Mouse (Mus musculus) hindlimb bud, embryonic 11.5 days (tissue): ENCODE results near the gene Trabd.

Experiments used
- DNase-seq: peaks from one replicate; pipeline ENCODE4 v3.0.0-alpha.2; 2012; ENCODE audit warnings: low read depth, low spot score; ENCODE audit errors: extremely low spot score

The Trabd gene

GRCm38 (mm10) chr15:89076156-89076731 lies 1.3 kb downstream of the Trabd start:
- DNase-seq, result no peak

DNA sequence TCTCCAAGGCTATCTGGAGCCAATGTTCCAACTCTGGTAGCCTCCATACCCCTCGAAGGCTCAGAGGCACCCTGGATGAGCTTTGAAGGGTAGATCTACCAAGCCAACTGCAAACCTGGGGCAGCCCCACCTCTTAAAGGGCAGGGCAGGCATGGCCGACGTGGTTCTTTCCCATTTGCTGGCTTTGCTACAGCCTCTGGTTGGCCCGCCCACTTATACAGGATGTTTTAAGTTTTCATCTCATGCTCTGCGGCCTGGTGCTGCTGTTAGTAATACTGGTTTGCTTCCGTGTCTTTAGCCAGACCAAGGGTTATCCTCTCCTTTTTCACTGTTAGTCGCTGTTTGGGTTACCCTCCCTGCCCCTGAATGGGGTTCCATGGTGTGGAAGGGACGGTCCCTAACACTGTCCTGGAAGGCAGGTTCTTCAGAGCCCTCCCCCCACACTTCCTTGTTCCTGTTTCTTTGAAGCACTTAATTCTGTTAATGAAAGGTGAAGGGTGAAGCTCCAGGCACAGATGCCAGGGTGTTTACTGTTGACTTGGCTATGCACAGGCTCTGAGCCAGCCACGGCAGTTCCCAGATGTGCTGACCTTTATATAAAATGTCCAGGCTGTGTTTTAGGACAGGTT lies 3.4 kb downstream of the Trabd start:
- no peak for DNase-seq

DNA sequence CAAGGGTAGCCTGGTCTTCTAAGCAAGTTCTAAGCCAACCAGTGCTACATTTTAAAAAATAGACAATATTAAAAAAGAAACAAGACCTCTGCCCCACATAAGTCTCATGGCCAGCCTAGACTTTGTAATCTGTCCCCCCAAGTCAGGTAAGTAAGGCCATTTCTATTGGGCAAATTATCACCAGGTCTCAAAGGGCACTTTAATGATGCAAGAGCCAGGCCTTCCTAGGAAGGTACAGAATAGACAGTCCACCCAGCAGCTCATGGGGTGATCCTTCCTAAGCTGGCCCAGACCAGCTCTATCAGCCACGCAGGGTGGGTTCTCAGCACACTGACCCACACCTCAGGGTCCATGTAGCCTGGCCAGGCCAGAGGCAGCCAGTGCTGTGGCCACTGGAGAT lies 9.0 kb downstream of the Trabd start:
- DNase-seq, result no peak

DNA sequence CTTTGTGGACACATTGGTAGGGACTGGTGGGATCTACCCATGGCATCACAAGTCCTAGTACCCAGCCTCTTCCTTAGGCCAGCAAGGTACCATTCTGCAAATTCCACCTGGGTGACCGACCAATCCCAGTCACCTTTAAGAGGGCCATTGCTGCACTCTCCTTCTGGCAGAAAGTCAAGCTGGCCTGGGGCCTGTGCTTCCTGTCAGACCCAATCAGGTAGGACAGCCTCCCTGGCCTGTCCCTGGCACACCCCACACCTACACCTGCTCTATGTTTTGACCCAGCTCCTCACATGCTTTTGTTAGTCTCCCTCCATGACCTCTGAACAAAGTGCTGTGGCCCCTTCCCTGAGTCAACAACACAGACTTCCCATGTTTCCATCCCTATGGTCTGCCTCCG lies 9.9 kb downstream of the Trabd start:
- no peak for DNase-seq

- DNase-seq, result peak; percentile 61
Observed at GRCm38 (mm10) chr15:89088607-89089247, 13.8 kb downstream of the Trabd start, which contains the start of gene Selenoo. Gene Selenoo, plus strand, starts transcription at chr15:89089084.

- DNase-seq, result no peak
Observed at GRCm38 (mm10) chr15:89089248-89090051, 14.5 kb downstream of the Trabd start.

- DNase-seq, result no peak
Observed at GRCm38 (mm10) chr15:89090662-89091061, 15.7 kb downstream of the Trabd start.

DNA sequence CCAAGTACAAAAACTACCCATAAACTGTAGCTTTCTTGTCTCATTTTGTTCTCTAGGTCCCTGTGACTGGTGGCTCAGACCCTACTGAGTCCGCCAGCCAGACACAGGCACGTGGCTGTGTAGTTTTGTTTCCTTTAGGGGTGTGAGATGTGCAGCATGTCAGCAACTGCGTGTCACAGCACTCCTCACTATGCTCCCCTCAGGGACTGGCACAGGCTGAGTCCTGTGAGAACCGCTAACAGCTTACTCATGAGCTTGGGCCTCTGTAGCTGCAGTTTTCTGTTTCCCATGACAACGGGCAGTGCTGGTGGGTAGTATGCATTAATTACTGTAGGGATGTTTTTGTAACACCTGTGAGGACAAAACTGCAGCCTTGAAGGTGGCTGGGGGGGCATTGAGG lies 17.3 kb downstream of the Trabd start:
- no peak for DNase-seq

DNA sequence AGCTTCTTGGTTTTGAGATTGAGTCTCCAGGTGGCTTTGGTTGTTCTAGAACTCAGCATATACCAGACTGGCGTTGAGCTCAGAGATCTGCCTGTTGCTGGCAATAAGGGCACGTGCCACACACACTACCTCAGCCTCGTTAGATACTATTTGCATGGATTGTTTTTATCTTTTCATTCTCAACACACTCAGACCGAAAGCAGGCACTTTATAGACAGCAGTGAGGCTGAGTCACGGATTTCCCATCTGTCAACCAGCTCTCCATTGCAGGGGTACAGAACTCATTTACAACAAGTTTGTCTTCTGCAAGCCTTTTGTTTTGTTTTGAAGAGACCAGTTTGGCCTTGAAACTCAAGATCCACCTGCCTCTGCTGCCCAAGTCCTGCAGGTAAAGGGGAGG lies 22.5 kb downstream of the Trabd start:
- no peak for DNase-seq

DNA sequence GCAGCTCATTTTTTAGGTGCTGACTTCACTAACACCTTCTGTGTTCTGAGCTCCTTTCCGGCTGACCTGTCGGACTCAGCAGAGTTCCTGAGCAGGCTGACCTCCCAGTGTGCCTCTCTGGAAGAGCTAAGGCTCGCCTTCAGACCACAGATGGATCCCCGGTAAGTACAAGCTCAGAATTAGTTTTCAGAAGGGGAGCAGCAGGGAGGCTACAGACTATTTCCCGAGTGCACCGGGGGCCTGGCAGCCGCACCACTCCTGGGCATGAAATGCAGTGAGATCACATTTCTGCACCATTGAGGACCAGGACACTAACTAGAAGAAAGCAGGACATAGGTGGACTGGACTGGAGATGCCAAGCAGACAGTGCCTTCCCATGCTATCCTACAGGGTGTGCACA lies 23.7 kb downstream of the Trabd start:
- DNase-seq, result no peak

GRCm38 (mm10) chr15:89100823-89101222 lies 25.9 kb downstream of the Trabd start:
- DNase-seq, result no peak

DNA sequence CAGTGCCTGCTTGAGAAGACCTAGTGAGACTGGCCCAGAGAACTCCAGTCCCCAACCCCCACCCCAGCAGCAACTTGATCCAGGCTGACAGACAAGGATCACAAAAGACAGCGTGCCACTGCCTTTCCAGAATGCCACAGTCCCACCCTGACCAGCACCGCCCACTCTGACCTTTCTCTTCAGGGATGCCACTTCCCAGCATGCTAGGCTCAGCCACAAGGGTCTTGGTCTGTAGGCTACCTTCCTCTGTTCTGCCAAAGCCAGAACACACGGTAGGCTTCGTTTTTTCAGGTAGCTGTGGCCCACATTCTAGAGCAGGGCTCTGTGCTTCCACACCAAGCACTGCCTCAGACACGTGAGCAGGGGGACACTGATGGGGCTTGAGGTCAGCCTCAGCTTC lies 27.7 kb downstream of the Trabd start:
- no peak for DNase-seq

DNA sequence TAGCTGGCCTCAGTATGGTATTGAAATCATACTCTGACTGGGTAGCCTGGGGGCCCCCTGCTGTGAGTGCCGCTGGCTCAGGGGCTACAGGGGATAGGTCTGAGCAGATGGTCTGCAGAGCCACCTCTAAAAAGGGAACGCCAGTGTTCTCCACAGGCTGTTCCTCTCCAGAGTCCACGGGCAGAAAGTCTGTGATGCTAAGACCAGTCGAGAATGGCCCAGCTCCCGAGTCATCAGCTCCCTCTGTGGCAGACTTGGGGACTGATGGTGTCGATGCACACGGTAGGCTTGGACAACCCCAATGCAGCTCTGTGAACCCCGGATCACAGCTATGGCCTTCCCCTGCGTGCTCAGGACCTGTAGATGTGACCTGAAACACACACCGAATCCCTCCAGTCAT lies 29.0 kb downstream of the Trabd start:
- DNase-seq, result no peak

DNA sequence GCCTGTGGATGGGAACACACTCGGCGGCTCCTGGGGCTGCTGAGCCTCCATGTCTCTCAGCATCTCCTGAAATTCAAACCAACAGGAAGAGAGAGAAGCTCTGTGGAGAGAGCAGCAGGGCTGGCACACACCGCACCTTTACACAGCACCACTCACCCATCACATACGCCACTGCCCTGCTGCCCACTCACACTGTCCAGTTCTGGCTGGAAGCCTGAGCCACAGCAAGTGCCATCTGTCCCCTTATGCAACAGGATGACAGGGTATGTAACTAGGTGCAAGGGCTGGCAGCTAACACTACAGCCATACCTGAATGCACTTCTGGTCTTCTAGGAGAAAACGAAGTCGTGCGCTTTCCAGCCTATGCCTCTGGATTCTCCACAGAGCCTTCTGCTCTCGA lies 29.5 kb downstream of the Trabd start:
- no peak for DNase-seq

- no peak for DNase-seq
Observed at GRCm38 (mm10) chr15:89106073-89106472, 31.1 kb downstream of the Trabd start.

DNA sequence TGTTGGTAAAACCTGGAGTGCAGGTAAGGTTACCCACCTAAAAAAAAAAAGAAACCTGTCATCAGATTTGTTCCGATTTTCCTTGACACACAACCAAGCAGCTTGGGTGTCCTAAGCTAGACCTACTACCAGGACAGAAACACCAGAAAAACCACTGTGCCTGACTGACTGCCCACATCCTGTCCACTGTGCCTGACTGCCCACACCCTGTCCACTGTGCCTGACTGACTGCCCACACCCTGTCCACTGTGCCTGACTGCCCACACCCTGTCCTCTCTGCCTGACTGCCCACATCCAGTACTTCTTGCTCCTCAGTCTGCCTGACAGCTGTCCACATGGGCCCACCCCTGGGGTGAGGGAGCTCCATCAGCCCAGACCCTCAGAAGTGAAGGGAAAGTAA lies 32.1 kb downstream of the Trabd start:
- no peak for DNase-seq

DNA sequence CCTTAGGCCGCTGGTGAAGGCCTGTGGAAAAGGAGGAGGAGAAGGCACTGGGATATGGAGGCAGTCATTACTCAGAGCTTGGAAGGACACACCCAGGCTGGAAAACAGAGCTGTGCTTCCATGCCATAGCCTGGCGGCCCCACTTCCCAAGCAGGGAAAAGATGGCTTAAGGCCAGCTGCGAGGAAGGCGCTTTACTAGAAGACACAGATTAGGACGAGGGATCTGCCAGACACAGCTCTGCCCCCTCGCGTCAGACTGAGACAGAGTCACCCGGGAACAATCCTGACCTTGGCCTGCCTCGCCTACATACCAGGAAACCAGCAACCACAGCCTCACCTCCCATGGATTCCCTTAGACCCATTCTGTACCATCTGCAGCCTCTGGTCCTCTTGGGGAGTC lies 35.2 kb downstream of the Trabd start:
- no peak for DNase-seq

DNA sequence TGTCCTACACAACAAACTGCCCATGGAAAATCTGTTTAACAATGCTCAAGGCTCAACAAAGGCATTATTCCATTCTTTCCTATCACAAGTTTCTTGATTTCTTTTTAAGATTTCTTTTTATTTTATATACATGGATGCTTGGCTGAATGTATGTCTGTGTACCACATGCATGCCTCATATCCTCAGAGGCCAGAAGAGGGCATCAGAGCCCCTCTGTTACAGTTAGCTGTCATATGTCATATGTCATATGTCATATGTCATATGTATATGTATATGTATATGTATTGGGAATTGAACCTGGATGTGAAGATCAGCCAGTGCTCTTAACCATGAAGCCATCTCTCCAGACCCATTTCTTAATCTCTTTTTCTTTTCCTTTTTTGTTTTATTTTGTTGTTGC lies 43.1 kb downstream of the Trabd start:
- DNase-seq, result no peak

DNA sequence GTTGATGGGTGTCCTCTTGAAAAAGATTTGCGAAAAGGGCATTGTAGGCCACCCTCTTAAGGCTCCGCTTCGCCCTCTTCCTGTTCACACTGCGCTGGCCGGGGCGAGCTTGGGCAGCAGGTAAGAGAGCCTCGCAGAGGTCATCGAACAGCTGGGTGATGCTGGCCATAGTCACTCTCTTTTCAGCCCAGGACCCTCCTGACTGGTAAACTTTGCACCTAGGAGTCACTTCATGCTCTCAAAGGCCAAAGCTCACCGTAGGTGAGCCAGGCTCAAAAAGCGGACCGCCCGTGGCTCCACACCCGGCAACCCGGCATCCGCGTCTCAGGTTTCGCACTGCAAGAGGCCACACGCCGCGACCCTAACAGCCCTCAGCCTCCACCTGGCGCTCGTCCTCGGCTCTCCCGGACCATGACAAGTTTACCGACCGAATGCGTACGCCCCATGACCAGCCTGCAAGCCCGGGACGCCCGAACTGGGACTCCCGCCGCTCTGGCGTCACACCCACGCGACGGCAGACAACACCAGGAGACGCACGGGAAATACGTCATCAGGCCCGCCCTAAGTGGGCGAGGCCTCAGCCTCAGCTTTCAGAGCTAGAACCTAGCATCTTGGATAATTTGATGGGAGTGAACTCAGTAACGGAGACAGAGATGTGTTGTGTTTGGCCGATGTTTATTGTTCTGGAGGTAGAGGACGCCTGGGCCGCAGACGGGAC lies 47.9 kb downstream of the Trabd start, which contains the start of gene Tubgcp6:
Gene Tubgcp6, minus strand, starts transcription at position 464 of the 718 bp plus-strand sequence.
- peak; percentile 89 for DNase-seq

GRCm38 (mm10) chr15:89123595-89123994 lies 48.7 kb downstream of the Trabd start:
- DNase-seq, result no peak

GRCm38 (mm10) chr15:89124312-89124711 lies 49.4 kb downstream of the Trabd start:
- no peak for DNase-seq
